Mouse (Mus musculus): Measurements from ENCODE around the gene Blnk.

- no peak for TF ChIP-seq ZMIZ1 (IDR thresholded peaks at IDR 0.05; ENCODE audit: low read depth, low read length)
- TF ChIP-seq MXI1 (IDR thresholded peaks at IDR 0.05; ENCODE audit: low read depth, low read length), result no peak
- no peak for TF ChIP-seq CTCF (IDR thresholded peaks at IDR 0.05 in 2 of 3, conservative IDR thresholded peaks at IDR 0.05 in 1 of 3; ENCODE audit: control insufficient read depth in 1 of 3, insufficient read depth in 1 of 3, low read depth in 2 of 3, low read length in 3 of 3, poor library complexity in 1 of 3, severe bottlenecking in 1 of 3)
- TF ChIP-seq POLR2A (IDR thresholded peaks at IDR 0.05; ENCODE audit: control insufficient read depth in 1 of 2, insufficient read depth in 1 of 2, low read depth in 1 of 2, low read length in 2 of 2, poor library complexity in 1 of 2), result no peak
- no peak for TF ChIP-seq TAL1 (IDR thresholded peaks at IDR 0.05; ENCODE audit: low read length)
Measured at GRCm38 (mm10) chr19:41007733-41008132, 13.4 kb upstream of the Blnk start.
